Mouse (Mus musculus): ENCODE results near the gene Vmn2r28.
"Not testable (repeated sequence)": the region's sequence is repeated elsewhere in the genome, so short reads cannot be mapped to it uniquely, and the experiment has no call there.

Gene Vmn2r28

GRCm38 (mm10) chr7:5493856-5494255 is at the start of gene Vmn2r28:
Gene Vmn2r28, minus strand, starts transcription at chr7:5493956.
- not testable (repeated sequence) for DNase-seq (ENCODE audit: low read depth, low spot score)

- not testable (repeated sequence) for DNase-seq (ENCODE audit: low read depth, low spot score)
These were observed 47.1 kb upstream of the Vmn2r28 start for GRCm38 (mm10) chr7:5540770-5541436.

GRCm38 (mm10) chr7:5456674-5457073 is 37.1 kb downstream of the Vmn2r28 start, which contains the start of gene Vmn1r59:
Gene Vmn1r59, minus strand, starts transcription at chr7:5456774.
- no peak for DNase-seq (ENCODE audit: low read depth, low spot score)

- DNase-seq (ENCODE audit: low read depth, low spot score): not testable (repeated sequence)
These were observed 39.7 kb downstream of the Vmn2r28 start for GRCm38 (mm10) chr7:5454011-5454410.

GRCm38 (mm10) chr7:5448627-5449026 is 45.1 kb downstream of the Vmn2r28 start:
- DNase-seq (ENCODE audit: low read depth, low spot score): no peak
